Mouse (Mus musculus) left cerebral cortex, postnatal 14 days (tissue): ENCODE results near the gene Hipk2. TPM values are rescaled to one million over a fixed set of nuclear protein-coding genes. Genes with fewer than 3 reads are reported as not detected.
"Not testable (repeated sequence)": the region's sequence is repeated elsewhere in the genome, so short reads cannot be mapped to it uniquely, and the experiment has no call there.

ENCODE experiments used
- DNase-seq, 2 experiments: peaks; one replicate each; pipeline ENCODE4 v3.0.0; 2021 to 2022; ENCODE audit warnings: low spot score in 2 of 2, mixed read lengths in 1 of 2
- intact Hi-C: fragments of 180-260 bp; cut with DNase I; formaldehyde crosslinking; loops from one replicate; pipeline ENCODE4 v1.15.1; 2025
- total RNA-seq, 2 experiments: library from RNA; stranded (reverse); gene quantifications; 2 replicates each; pipeline ENCODE4 v1.2.3; 2021

Gene Hipk2
- total RNA-seq, 2 experiments from 2014 or later, result 48.3 to 52.3 TPM

GRCm38 (mm10) chr6:38690615-38691014 is 185.3 kb downstream of the Hipk2 start:
- intact Hi-C loops, result loop anchor here (5.0 to 10.0 kb wide), 3 partner anchors 38 to 156 kb away; partner anchors contain the start of gene Fmc1

DNA sequence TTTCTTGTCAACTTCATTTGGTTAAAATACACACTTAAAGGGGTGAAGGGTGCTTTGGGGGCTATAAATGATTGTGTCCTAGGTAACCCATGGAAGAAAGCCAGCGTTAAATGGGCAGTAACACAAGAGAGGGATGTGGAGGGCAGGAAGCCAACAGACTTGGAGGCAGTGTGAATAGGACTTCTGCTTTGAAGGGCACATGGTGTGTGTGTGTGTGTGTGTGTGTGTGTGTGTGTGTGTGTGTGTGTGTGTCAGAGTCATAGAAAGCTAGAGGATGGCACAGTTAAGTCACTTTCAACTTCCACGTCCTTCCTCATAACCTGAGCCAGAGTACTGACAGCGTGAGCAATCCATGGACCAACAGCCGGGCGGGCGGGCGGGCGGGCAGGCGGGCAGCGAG is 187.1 kb downstream of the Hipk2 start:
- DNase-seq, result peak in 1 of 2 experiments; percentile 62
- intact Hi-C loops, result no loop called here

More at GRCm38 (mm10) chr6:38690615-38691014, 185.3 kb downstream of the Hipk2 start:
- no peak for DNase-seq

- peak in 1 of 2 experiments; percentile 54 for DNase-seq
- intact Hi-C loops, result no loop called here
These were observed 188.7 kb downstream of the Hipk2 start for GRCm38 (mm10) chr6:38687216-38687615.

- no peak for DNase-seq
- intact Hi-C loops, result no loop called here
These were observed 193.4 kb downstream of the Hipk2 start for GRCm38 (mm10) chr6:38682532-38682931.

DNA sequence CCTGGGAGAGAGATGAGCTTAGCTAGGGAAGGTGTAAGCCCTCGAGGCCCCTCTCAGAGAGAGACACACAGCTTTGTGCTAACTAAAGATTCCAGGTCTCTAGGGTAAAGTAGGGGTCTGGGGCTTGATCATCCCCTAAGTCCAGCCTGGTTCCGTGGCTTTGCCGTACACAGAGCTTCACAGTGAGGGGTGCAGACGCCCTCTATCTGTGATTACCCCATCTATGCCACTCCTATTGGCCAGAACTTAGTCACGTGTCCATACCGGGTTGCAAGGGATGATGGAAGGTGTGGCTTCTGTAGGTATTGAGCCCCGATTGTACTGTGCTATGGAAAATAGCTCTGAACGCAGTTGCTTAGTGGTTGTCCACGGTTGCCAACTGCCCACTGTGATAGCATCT is 198.3 kb downstream of the Hipk2 start:
- no peak for DNase-seq
- intact Hi-C loops, result no loop called here

DNA sequence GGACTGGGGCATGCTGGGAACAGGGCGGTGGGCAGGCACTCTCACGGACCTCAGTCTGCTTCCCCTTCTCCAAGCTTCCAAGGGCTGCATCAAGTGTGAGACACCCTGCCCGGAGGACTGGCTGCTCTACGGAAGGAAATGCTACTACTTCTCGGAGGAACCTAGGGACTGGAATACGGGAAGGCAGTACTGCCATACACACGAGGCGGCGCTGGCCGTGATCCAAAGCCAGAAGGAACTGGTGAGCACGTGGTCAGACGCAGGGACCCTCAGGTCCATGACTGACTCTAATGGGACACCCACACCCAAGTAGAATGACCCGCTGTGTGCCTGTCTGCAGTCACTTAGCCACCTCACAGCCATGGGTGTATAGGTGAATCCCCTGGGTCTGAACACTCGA is 199.2 kb downstream of the Hipk2 start:
- no peak for DNase-seq
- intact Hi-C loops, result no loop called here

- intact Hi-C loops, result no loop called here
- no peak for DNase-seq
These were observed 199.7 kb downstream of the Hipk2 start for GRCm38 (mm10) chr6:38676217-38676616.

DNA sequence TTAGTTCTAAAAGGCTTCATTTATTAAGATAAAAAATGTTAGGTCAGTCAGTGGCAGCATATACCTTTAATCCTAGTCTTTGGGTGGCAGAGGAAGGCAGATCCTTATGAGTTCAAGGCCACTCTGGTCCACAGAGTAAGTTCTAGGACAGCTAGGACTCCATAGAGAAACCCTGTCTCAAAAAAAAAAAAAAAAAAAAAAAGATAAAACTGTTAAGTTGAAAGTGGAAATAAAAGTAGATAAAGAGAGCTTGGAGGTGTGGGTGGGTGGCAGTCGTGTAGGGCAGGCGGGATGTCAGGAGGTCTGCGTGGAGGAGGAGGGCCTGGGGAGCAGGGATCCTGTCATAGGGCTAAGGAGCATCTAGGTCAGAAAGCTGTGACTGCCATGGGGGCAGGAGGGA is 204.0 kb downstream of the Hipk2 start:
- intact Hi-C loops, result no loop called here
- no peak for DNase-seq

DNA sequence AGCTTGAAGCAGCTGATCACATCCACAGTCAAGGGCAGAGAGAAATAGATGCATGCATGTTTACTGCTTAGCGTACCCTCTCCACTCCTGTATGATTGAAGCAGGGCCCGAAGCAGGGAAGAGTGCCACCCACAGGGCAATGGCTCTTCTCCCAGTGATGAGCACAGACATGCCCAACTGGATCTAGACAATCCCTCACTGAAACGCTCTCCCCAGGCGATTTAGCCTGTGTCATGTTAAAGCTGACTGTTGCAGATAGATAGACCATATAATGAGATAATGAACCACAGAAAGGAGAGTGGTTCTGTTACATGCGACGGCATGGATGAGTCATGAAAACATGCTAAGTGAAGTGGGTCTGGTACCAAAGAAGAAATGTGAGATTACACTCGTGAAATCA is 204.7 kb downstream of the Hipk2 start:
- DNase-seq, result no peak
- intact Hi-C loops, result no loop called here

- intact Hi-C loops, DNase-seq: not testable (repeated sequence)
These were observed 205.5 kb downstream of the Hipk2 start for GRCm38 (mm10) chr6:38670488-38670887.

DNA sequence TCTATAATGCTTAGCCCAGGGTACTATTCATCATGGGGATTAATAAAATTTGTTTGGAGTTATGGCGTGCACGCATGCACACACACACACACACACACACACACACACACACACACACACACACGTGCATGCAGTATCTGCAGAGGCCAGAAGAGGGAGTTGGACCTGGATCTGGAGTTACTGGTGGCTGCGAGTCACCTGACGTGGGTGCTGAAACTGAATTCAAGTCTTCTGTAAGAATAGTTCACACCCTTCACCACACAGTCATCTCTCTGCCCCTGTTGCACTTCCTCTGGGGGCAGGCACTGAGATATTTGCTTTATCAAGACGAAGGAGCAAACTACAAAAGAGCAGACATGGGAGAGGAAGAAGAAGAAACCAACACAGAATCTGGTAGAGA is 206.4 kb downstream of the Hipk2 start:
- no peak for DNase-seq
- intact Hi-C loops, result no loop called here

- intact Hi-C loops, result no loop called here
- peak in 1 of 2 experiments; percentile 41 for DNase-seq
These were observed 213.0 kb downstream of the Hipk2 start, which contains the start of gene Clec2l for GRCm38 (mm10) chr6:38662714-38663615. TSS of gene Clec2l (plus strand) at chr6:38663069.

DNA sequence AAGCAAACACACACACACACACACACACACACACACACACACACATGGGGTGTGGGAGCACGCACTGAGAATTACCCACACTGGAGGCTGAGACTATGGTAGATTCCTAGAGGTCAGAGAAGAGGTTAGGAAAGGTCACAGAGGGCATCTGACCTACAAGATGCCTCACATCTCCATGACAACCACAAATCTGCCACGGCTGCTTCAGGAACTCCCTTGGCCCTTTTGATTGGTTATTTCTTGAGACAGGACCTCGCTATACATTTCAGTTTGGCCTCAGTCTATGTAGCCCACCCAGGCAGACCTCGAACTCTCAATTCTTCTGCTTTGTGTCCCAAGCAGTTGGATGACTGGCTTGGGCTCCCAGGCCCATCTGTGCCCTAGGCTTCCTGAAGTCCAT is 214.3 kb downstream of the Hipk2 start:
- no peak for DNase-seq
- intact Hi-C loops, result no loop called here

DNA sequence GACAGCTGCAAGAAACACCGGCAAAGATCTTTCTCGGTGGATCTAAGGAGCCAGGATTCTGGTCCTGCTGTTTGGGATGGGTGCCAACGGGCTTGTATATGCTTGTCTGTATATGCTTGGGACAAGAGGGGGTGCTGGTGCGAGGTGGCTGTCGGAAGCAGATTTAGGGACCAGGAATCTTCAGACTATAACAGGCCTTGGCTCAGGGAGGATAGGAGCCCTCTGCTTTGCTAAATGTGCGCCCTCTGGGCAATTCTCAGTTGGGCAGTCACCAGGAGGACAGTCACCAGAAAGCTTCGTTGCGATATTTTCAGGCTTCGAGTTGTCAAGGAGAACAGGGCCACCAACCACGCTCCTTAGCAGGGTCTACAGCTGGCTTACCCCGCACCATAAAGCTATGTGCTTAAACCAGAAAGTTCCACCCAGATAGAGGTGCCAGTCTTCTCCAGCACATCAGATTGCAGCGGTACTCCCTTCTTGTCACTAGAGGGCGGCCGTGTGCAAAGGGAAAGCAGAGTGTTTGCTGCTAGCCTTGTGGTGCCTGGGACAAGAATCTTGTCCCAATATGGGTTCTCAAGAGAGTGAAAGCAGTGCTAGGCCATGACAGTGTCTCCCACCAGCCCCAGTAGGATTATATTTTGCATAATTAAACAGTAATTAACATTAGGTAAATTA is 225.6 kb downstream of the Hipk2 start:
- intact Hi-C loops, result loop anchor here (5.0 kb wide), 2 partner anchors 42 to 417 kb away; no protein-coding TSS in a partner anchor
- peak; percentile 77 to 84 for DNase-seq

DNA sequence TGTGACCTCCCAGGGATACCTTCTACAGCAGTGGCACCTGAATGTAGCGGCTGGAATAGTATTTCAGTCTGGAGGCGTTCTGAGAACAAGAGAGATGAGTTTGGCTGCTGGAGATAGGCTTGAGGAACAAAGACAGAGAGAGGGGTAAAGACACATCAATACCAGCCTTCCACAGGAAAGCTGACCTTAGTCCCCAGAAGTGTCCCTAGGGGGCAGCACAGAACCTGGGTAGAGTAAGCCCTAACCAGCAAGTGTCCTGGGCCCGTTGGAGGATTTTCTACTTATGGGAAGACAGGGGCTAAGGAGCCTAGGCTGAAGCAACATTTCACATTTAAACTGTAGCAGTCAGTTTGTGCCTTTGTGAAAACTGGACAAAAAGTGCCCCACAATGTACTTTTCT is 226.4 kb downstream of the Hipk2 start:
- no peak for DNase-seq
- intact Hi-C loops, result no loop called here

Other genes with a start within 250 kb of the Hipk2 start
- gene Klrg2, start 238.9 kb downstream of the Hipk2 start, total RNA-seq, result under 1 TPM; 0.38 to 0.44 TPM
- gene Clec2l, start 213.1 kb downstream of the Hipk2 start, total RNA-seq, result 100 to 1,000 TPM; 118 to 129 TPM
- gene Tbxas1, start 761 bp downstream of the Hipk2 start, total RNA-seq, result 1 to 10 TPM; 2.9 to 3.0 TPM
- gene Parp12, start 242.2 kb upstream of the Hipk2 start, total RNA-seq, result 1 to 10 TPM; 3.3 to 3.6 TPM